Mouse (Mus musculus) G1E (cell line): ENCODE data around the gene Gm7138. TPM values are rescaled to one million over a fixed set of nuclear protein-coding genes. Genes with fewer than 3 reads are reported as not detected.
A peak's percentile ranks its signal among the peaks of the same experiment; 100 is the strongest.

Experiments used
- ATAC-seq: 2 replicates; pipeline ENCODE4 v1.8.0; 2016; ENCODE audit warnings: mild to moderate bottlenecking; ENCODE audit not compliant: insufficient number of reproducible peaks, poor library complexity, low FRiP score, severe bottlenecking; ENCODE audit errors: extremely low read depth
- DNase-seq: peaks from one replicate; pipeline ENCODE4 v3.0.0; 2012; ENCODE audit warnings: low spot score
- H3K27me3 ChIP-seq: 2 replicates; pipeline ENCODE4 v1.6.1; 2012; ENCODE audit warnings: mild to moderate bottlenecking, low read length, inconsistent platforms; ENCODE audit not compliant: insufficient read depth
- H3K36me3 ChIP-seq: replicated peaks from 2 replicates; pipeline ENCODE3; 2012; ENCODE audit warnings: mild to moderate bottlenecking, inconsistent platforms
- H3K4me1 ChIP-seq: 2 replicates; pipeline ENCODE4 v1.6.1; 2012; ENCODE audit warnings: low read depth, low read length, inconsistent platforms, mixed read lengths; ENCODE audit not compliant: insufficient read depth
- H3K4me3 ChIP-seq: 2 replicates; pipeline ENCODE4 v1.5.1; 2012; ENCODE audit warnings: low read depth, mild to moderate bottlenecking, inconsistent platforms, low read length, moderate library complexity, mixed read lengths
- H3K9me3 ChIP-seq: replicated peaks from 2 replicates; pipeline ENCODE4 v1.6.1; 2012; ENCODE audit warnings: inconsistent platforms
- CTCF ChIP-seq: IDR thresholded peaks from 2 replicates; pipeline ENCODE4 v1.5.1; 2012; ENCODE audit warnings: low read depth, low read length, inconsistent platforms, mixed read lengths
- GATA1 ChIP-seq: IDR thresholded peaks from 2 replicates; pipeline ENCODE4 v1.6.1; 2012; ENCODE audit warnings: borderline replicate concordance, low read length, inconsistent platforms, mixed read lengths
- GATA2 ChIP-seq: IDR thresholded peaks from 2 replicates; pipeline ENCODE4 v1.6.1; 2012; ENCODE audit warnings: low read depth, low read length, inconsistent platforms, borderline replicate concordance
- POLR2AphosphoS5 ChIP-seq: IDR thresholded peaks from 2 replicates; pipeline ENCODE4 v1.6.1; 2012; ENCODE audit warnings: low read depth, low read length, inconsistent platforms; ENCODE audit not compliant: insufficient replicate concordance
- TAL1 ChIP-seq: conservative IDR thresholded peaks from 2 replicates; pipeline ENCODE4 v1.6.1; 2012; ENCODE audit warnings: low read depth, low read length, inconsistent platforms, mixed read lengths
- polyA plus RNA-seq: library from polyadenylated mRNA; stranded (reverse); fragments of >175 nt; gene quantifications from 2 replicates; pipeline ENCODE4 v1.2.3, GENCODE M21; 2012
- total RNA-seq, 2 experiments: library from RNA; stranded (forward) in 1 of 2; stranded (reverse) in 1 of 2; fragments of 200-1000 nt in 1 of 2; fragments of >200 nt in 1 of 2; fragmentation: Nextera tagmentation in 1 of 2; gene quantifications; 2 replicates each; pipeline ENCODE4 v1.2.3; 2014 to 2017

The Gm7138 gene
- total and polyA plus RNA-seq, 3 experiments, result 0.33 TPM; not detected in 2

- no peaks in the 10 kb centered on the region for H3K4me1 ChIP-seq
- no peak for DNase-seq
- H3K4me3 ChIP-seq, result no peak overlapping the region
- no peak for TF ChIP-seq TAL1
- no peak for TF ChIP-seq GATA1
- TF ChIP-seq CTCF, result no peak
- no peak for TF ChIP-seq POLR2AphosphoS5
- TF ChIP-seq GATA2, result no peak
- no peaks in the 10 kb centered on the region for H3K36me3 ChIP-seq
- peaks cover 5% of the 10 kb centered on the region for H3K9me3 ChIP-seq
- H3K27me3 ChIP-seq, result peaks cover 11% of the 10 kb centered on the region
- no peak for ATAC-seq
These were observed 40.8 kb downstream of the Gm7138 start for GRCm38 (mm10) chr10:77735928-77736327.

GRCm38 (mm10) chr10:77729241-77729640 lies 47.5 kb downstream of the Gm7138 start:
- Histone ChIP-seq H3K36me3 (no peaks in the 10 kb centered on the region), H3K4me3 (no peak overlapping the region), H3K27me3 (peaks cover 6% of the 10 kb centered on the region; the same call in 1 of the 2 replicates), H3K4me1 (no peaks in the 10 kb centered on the region), H3K9me3 (no peaks in the 10 kb centered on the region)
- ATAC-seq (no peak), DNase-seq (no peak)
- TF ChIP-seq CTCF (peak; percentile 67), POLR2AphosphoS5 (no peak), GATA2 (no peak), GATA1 (no peak), TAL1 (no peak)

GRCm38 (mm10) chr10:77728280-77728679 lies 48.5 kb downstream of the Gm7138 start:
- peaks cover 6% of the 10 kb centered on the region; the same call in 1 of the 2 replicates for H3K27me3 ChIP-seq
- TF ChIP-seq CTCF (no peak), TAL1 (no peak)
- H3K4me3 ChIP-seq, result no peak overlapping the region
- DNase-seq, result no peak
- no peaks in the 10 kb centered on the region for H3K36me3 ChIP-seq
- ATAC-seq, result no peak
- H3K9me3 ChIP-seq, result no peaks in the 10 kb centered on the region
- no peaks in the 10 kb centered on the region for H3K4me1 ChIP-seq

Other genes starting within 250 kb of the Gm7138 start
Only the 20 nearest of the 32 such genes appear.
- gene Gm9508, start 79.7 kb downstream of the Gm7138 start, total RNA-seq (2014; fragmentation: Nextera tagmentation), result not detected in 2 replicates
- gene Gm9508, start 79.7 kb downstream of the Gm7138 start, total RNA-seq (2017), result not detected in 2 replicates
- not detected in 2 replicates for gene Gm9508, start 79.7 kb downstream of the Gm7138 start, polyA plus RNA-seq
- gene Gm10272, start 70.3 kb downstream of the Gm7138 start, total RNA-seq (2014; fragmentation: Nextera tagmentation), result not detected in 2 replicates
- gene Gm10272, start 70.3 kb downstream of the Gm7138 start, total RNA-seq (2017), result not detected in 2 replicates
- gene Gm10272, start 70.3 kb downstream of the Gm7138 start, polyA plus RNA-seq, result not detected in 2 replicates
- gene Gm10024, start 65.5 kb downstream of the Gm7138 start, total RNA-seq (2014; fragmentation: Nextera tagmentation), result not detected in 2 replicates
- gene Gm10024, start 65.5 kb downstream of the Gm7138 start, total RNA-seq (2017), result not detected in 2 replicates
- gene Gm10024, start 65.5 kb downstream of the Gm7138 start, polyA plus RNA-seq, result not detected in 2 replicates
- gene Gm10142, start 61.1 kb downstream of the Gm7138 start, total RNA-seq (2014; fragmentation: Nextera tagmentation), result not detected in 2 replicates
- gene Gm10142, start 61.1 kb downstream of the Gm7138 start, total RNA-seq (2017), result not detected in 2 replicates
- not detected in 2 replicates for gene Gm10142, start 61.1 kb downstream of the Gm7138 start, polyA plus RNA-seq
- not detected in 2 replicates for gene Krtap12-1, start 56.3 kb downstream of the Gm7138 start, total RNA-seq (2014; fragmentation: Nextera tagmentation)
- not detected in 2 replicates for gene Krtap12-1, start 56.3 kb downstream of the Gm7138 start, total RNA-seq (2017)
- gene Krtap12-1, start 56.3 kb downstream of the Gm7138 start, polyA plus RNA-seq, result not detected in 2 replicates
- gene Gm10100, start 50.5 kb downstream of the Gm7138 start, total RNA-seq (2014; fragmentation: Nextera tagmentation), result not detected in 2 replicates
- not detected in 2 replicates for gene Gm10100, start 50.5 kb downstream of the Gm7138 start, total RNA-seq (2017)
- gene Gm10100, start 50.5 kb downstream of the Gm7138 start, polyA plus RNA-seq, result not detected in 2 replicates
- gene Gm18596, start 34.3 kb downstream of the Gm7138 start, total RNA-seq (2014; fragmentation: Nextera tagmentation), result not detected in 2 replicates
- not detected in 2 replicates for gene Gm18596, start 34.3 kb downstream of the Gm7138 start, total RNA-seq (2017)
- gene Gm18596, start 34.3 kb downstream of the Gm7138 start, polyA plus RNA-seq, result not detected in 2 replicates
- gene Gm9736, start 25.6 kb downstream of the Gm7138 start, total RNA-seq (2014; fragmentation: Nextera tagmentation), result not detected in 2 replicates
- gene Gm9736, start 25.6 kb downstream of the Gm7138 start, total RNA-seq (2017), result 0.22 TPM in 1 of 2 replicates, not detected in the other
- not detected in 2 replicates for gene Gm9736, start 25.6 kb downstream of the Gm7138 start, polyA plus RNA-seq
- not detected in 2 replicates for gene Gm3233, start 17.3 kb downstream of the Gm7138 start, total RNA-seq (2014; fragmentation: Nextera tagmentation)
- gene Gm3233, start 17.3 kb downstream of the Gm7138 start, total RNA-seq (2017), result 0.33 TPM in 1 of 2 replicates, not detected in the other
- not detected in 2 replicates for gene Gm3233, start 17.3 kb downstream of the Gm7138 start, polyA plus RNA-seq
- gene Gm3238, start 5.6 kb downstream of the Gm7138 start, total RNA-seq (2014; fragmentation: Nextera tagmentation), result not detected in 2 replicates
- 0.22 TPM in 1 of 2 replicates, not detected in the other for gene Gm3238, start 5.6 kb downstream of the Gm7138 start, total RNA-seq (2017)
- gene Gm3238, start 5.6 kb downstream of the Gm7138 start, polyA plus RNA-seq, result not detected in 2 replicates
- gene Gm3250, start 5.6 kb upstream of the Gm7138 start, total RNA-seq (2014; fragmentation: Nextera tagmentation), result not detected in 2 replicates
- gene Gm3250, start 5.6 kb upstream of the Gm7138 start, total RNA-seq (2017), result not detected in 2 replicates
- gene Gm3250, start 5.6 kb upstream of the Gm7138 start, polyA plus RNA-seq, result not detected in 2 replicates
- gene Gm7137, start 11.3 kb upstream of the Gm7138 start, total RNA-seq (2014; fragmentation: Nextera tagmentation), result not detected in 2 replicates
- not detected in 2 replicates for gene Gm7137, start 11.3 kb upstream of the Gm7138 start, total RNA-seq (2017)
- gene Gm7137, start 11.3 kb upstream of the Gm7138 start, polyA plus RNA-seq, result not detected in 2 replicates
- gene Gm9639, start 18.1 kb upstream of the Gm7138 start, total RNA-seq (2014; fragmentation: Nextera tagmentation), result not detected in 2 replicates
- not detected in 2 replicates for gene Gm9639, start 18.1 kb upstream of the Gm7138 start, total RNA-seq (2017)
- gene Gm9639, start 18.1 kb upstream of the Gm7138 start, polyA plus RNA-seq, result not detected in 2 replicates
- gene Gm19668, start 22.2 kb upstream of the Gm7138 start, total RNA-seq (2014; fragmentation: Nextera tagmentation), result not detected in 2 replicates
- gene Gm19668, start 22.2 kb upstream of the Gm7138 start, total RNA-seq (2017), result 0.16 TPM in 1 of 2 replicates, not detected in the other
- gene Gm19668, start 22.2 kb upstream of the Gm7138 start, polyA plus RNA-seq, result not detected in 2 replicates
- not detected in 2 replicates for gene Gm9507, start 34.9 kb upstream of the Gm7138 start, total RNA-seq (2014; fragmentation: Nextera tagmentation)
- not detected in 2 replicates for gene Gm9507, start 34.9 kb upstream of the Gm7138 start, total RNA-seq (2017)
- gene Gm9507, start 34.9 kb upstream of the Gm7138 start, polyA plus RNA-seq, result not detected in 2 replicates
- gene Gm2696, start 37.7 kb upstream of the Gm7138 start, total RNA-seq (2014; fragmentation: Nextera tagmentation), result not detected in 2 replicates
- gene Gm2696, start 37.7 kb upstream of the Gm7138 start, total RNA-seq (2017), result not detected in 2 replicates
- not detected in 2 replicates for gene Gm2696, start 37.7 kb upstream of the Gm7138 start, polyA plus RNA-seq
- gene Krtap10-4, start 50.2 kb upstream of the Gm7138 start, total RNA-seq (2014; fragmentation: Nextera tagmentation), result not detected in 2 replicates
- gene Krtap10-4, start 50.2 kb upstream of the Gm7138 start, total RNA-seq (2017), result not detected in 2 replicates
- gene Krtap10-4, start 50.2 kb upstream of the Gm7138 start, polyA plus RNA-seq, result not detected in 2 replicates
- gene Krtap10-10, start 59.0 kb upstream of the Gm7138 start, total RNA-seq (2014; fragmentation: Nextera tagmentation), result not detected in 2 replicates
- 0.49 TPM in 1 of 2 replicates, not detected in the other for gene Krtap10-10, start 59.0 kb upstream of the Gm7138 start, total RNA-seq (2017)
- not detected in 2 replicates for gene Krtap10-10, start 59.0 kb upstream of the Gm7138 start, polyA plus RNA-seq
- gene Gm36176, start 69.9 kb upstream of the Gm7138 start, total RNA-seq (2014; fragmentation: Nextera tagmentation), result not detected in 2 replicates
- not detected in 2 replicates for gene Gm36176, start 69.9 kb upstream of the Gm7138 start, total RNA-seq (2017)
- not detected in 2 replicates for gene Gm36176, start 69.9 kb upstream of the Gm7138 start, polyA plus RNA-seq
- gene Gm10318, start 75.9 kb upstream of the Gm7138 start, total RNA-seq (2014; fragmentation: Nextera tagmentation), result not detected in 2 replicates
- gene Gm10318, start 75.9 kb upstream of the Gm7138 start, total RNA-seq (2017), result 0.23 TPM in 1 of 2 replicates, not detected in the other
- gene Gm10318, start 75.9 kb upstream of the Gm7138 start, polyA plus RNA-seq, result not detected in 2 replicates